Mouse (Mus musculus) thymus, postnatal 36 days (tissue): ENCODE results near the gene Gm49373.
A peak's percentile ranks its signal among the peaks of the same experiment; 100 is the strongest.

Experiments used
- DNase-seq, 2 experiments: peaks; one replicate each; pipeline ENCODE4 v3.0.0; 2022; ENCODE audit warnings: mixed read lengths in 2 of 2

Gene Gm49373

GRCm38 (mm10) chr9:21026849-21027248, 46.0 kb downstream of the Gm49373 start:
- DNase-seq, result no peak

- no peak for DNase-seq
Observed at GRCm38 (mm10) chr9:21025258-21025810, 47.6 kb downstream of the Gm49373 start.

- no peak for DNase-seq
Observed at GRCm38 (mm10) chr9:21022726-21023125, 50.2 kb downstream of the Gm49373 start.

- no peak for DNase-seq
Observed at GRCm38 (mm10) chr9:21022288-21022687, 50.6 kb downstream of the Gm49373 start.

GRCm38 (mm10) chr9:21021363-21021762, 51.5 kb downstream of the Gm49373 start:
- no peak for DNase-seq

GRCm38 (mm10) chr9:21018600-21018999, 54.3 kb downstream of the Gm49373 start:
- DNase-seq, result no peak

- DNase-seq, result peak; percentile 34 to 49
Observed at GRCm38 (mm10) chr9:21017177-21017575, 55.7 kb downstream of the Gm49373 start.

- peak; percentile 22 to 46 for DNase-seq
Observed at GRCm38 (mm10) chr9:21016331-21017176, 56.3 kb downstream of the Gm49373 start.

GRCm38 (mm10) chr9:21015571-21016130, 57.2 kb downstream of the Gm49373 start, which contains the start of gene Icam1:
TSS of gene Icam1 (plus strand) at chr9:21015985.
- peak; percentile 86 to 89 for DNase-seq

GRCm38 (mm10) chr9:21014691-21015570, 58.0 kb downstream of the Gm49373 start:
- DNase-seq, result peak; percentile 69 to 78
